Mouse (Mus musculus) G1E-ER4 (cell line): Measurements from ENCODE around the gene Ifit3. TPM values are rescaled to one million over a fixed set of nuclear protein-coding genes. Genes with fewer than 3 reads are reported as not detected.
"Not testable (repeated sequence)": the region's sequence is repeated elsewhere in the genome, so short reads cannot be mapped to it uniquely, and the experiment has no call there.

ENCODE experiments used
- GATA1 ChIP-seq: IDR thresholded peaks from one replicate; pipeline ENCODE4 v1.8.0; 2012; ENCODE audit warnings: low read length, inconsistent platforms
- polyA plus RNA-seq: library from polyadenylated mRNA; stranded (reverse); fragments of >175 nt; gene quantifications from 2 replicates; pipeline ENCODE4 v1.2.3, GENCODE M21; 2012

Ifit3 gene
- polyA plus RNA-seq: not detected in 2 replicates

DNA sequence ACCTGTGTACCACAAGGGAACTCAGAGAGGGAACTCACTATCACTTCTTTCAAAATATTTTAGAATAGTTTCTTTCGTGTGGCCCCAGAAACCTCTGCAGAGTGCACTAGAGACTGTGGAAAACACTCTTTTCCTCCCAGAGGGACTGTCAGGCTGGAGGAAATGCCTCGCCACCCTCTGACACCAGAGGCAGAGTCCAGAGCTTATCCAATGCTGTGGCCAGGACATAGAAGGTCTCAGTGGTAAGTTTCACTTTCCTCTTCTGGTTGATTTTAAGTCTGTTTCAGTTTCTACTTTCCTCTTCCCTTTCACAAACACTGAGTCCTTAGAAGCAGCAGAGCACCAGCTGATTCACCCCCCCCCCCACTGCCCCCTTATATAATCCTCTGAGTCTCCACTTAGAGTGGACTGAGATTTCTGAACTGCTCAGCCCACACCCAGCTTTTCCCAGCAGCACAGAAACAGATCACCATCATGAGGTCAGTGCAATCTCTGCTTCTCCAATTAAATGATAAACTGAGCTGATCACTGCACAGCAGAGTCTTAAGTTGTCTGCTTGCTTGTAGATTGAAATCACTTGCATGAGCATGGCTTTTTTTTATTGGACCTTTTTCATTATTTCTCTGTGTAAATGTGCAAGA, at the start of gene Ifit3:
TSS of gene Ifit3 (plus strand) at position 406 of the 641 bp plus-strand sequence.
- TF ChIP-seq GATA1: not testable (repeated sequence)

- TF ChIP-seq GATA1: no peak
These were observed 43.9 kb upstream of the Ifit3 start for GRCm38 (mm10) chr19:34539422-34539821.

- TF ChIP-seq GATA1: no peak
These were observed 37.1 kb upstream of the Ifit3 start for GRCm38 (mm10) chr19:34546211-34546610.

DNA sequence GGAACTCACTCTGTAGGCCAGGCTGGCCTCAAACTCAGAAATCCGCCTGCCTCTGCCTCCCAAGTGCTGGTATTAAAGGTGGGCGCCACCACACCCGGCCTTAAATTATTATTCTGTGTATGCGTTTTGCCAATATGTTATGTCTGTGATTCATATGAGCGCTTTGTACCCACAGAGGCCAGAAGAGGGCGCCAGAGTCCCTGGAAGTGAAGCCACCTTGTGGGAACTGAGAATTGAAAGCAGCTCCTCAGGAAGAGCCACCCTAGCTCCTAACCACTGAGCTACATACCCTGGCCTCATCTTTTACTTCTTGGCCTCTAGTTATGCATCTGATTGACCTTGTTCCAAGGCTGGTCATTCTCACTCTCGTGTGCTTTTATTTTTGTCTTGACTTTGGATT, 35.4 kb upstream of the Ifit3 start:
- TF ChIP-seq GATA1: no peak

GRCm38 (mm10) chr19:34550205-34550533, 33.2 kb upstream of the Ifit3 start:
- TF ChIP-seq GATA1: no peak

DNA sequence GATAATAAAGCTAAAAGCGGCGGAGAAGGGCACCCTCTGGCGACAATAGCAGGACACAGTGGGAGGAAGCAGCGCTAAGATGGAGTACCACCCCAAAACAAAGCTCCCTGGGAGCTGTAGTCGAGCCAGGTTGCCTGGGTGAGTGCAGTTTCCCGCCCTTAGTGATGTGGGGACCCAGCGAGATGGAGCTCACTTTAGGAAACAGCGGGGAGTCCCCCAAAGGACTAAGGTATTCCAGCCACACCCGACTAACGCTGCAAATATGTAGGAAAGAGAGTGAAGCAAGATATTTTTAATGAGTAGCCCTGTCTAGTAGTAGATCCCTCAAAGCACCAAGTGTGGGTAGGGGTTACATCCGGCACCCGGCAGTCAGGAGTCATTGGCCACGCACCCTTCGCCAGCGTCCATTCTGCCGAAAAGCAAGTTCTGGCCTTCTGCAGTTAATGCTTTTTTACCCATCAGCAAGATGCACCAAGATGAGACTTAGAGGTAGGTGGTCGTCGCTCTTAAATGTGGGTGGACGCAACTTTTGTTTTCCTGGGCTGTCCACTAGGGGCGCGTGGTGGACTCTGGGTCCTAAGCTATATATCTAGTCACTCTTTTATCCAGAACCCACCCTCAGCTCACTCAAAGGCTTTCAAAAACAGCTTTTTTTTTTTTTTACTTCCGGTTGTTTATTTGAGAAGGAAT, 32.7 kb upstream of the Ifit3 start, which contains the start of gene Ifit2:
TSS of gene Ifit2 (plus strand) at position 161 of the 690 bp plus-strand sequence.
- TF ChIP-seq GATA1: no peak

GRCm38 (mm10) chr19:34551981-34552380, 31.4 kb upstream of the Ifit3 start:
- no peak for TF ChIP-seq GATA1

GRCm38 (mm10) chr19:34553021-34553420, 30.3 kb upstream of the Ifit3 start:
- TF ChIP-seq GATA1: no peak

DNA sequence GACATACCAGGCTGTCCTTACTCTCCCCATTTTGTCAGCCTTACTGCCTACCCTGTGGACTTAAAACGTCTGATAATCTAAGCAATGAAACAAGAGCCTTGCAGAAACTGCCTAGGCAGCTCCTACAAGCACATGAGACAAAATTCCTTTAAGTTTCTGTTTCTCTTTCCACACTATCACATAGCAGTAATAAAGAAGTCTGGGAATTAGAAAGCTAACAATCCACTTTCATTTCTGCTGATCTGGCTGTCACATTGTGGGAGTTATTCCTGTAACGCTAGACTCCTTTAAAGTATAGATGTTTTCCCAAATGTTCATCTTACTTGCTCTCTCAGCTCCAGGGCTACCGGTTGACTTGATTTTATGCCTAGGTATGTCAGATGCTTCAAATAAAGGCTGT, 29.8 kb upstream of the Ifit3 start:
- no peak for TF ChIP-seq GATA1

GRCm38 (mm10) chr19:34554061-34554460, 29.3 kb upstream of the Ifit3 start:
- TF ChIP-seq GATA1: no peak

DNA sequence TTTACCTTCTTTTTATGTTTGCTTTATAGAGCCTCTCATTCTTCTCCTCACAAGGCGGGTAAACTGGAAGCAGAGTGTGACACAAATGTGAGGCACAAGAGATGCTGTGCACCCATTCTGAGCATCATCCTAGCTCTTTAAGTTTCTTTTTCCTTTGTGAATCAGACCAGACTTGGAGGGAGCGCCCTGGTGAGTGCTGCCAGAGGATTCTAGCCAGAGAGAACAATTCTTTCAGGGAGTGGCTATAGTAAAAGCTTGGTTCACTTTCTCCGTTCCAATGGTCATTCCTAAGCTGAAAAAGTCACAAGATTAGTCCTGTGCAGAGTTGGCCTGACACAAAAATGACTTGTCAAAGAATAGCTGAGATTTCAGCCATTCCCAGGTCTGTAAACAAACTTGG, 26.7 kb upstream of the Ifit3 start:
- no peak for TF ChIP-seq GATA1

GRCm38 (mm10) chr19:34562556-34562955, 20.8 kb upstream of the Ifit3 start:
- TF ChIP-seq GATA1: peak; percentile 27

DNA sequence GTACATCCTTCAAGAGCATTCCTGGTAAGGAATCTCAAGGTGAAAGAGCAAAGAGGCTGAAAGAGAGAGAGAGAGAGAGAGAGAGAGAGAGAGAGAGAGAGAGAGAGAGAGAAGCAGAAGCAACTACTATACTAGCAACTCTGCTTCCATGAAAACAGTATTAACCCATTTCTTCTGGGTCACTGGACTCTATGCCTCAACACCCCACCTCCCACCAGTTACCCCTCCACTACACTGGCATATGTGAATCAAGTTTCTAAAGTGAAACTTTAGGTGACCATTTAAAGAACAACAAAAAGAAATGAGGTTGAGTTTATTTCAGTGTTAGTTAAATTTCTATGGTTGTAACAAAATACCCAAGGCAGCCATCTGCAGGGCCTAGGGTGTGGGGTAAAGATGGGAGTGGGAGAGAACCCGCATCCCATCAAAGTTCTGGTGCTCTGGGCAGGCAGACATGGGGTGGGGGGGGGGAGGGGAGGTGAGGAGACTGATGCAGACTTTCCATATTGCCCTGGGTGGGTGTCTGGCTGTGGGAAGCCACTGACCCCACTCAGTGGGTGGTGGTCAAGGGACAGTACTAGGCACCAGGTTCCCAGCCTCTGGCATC, 17.1 kb upstream of the Ifit3 start:
- TF ChIP-seq GATA1: no peak

DNA sequence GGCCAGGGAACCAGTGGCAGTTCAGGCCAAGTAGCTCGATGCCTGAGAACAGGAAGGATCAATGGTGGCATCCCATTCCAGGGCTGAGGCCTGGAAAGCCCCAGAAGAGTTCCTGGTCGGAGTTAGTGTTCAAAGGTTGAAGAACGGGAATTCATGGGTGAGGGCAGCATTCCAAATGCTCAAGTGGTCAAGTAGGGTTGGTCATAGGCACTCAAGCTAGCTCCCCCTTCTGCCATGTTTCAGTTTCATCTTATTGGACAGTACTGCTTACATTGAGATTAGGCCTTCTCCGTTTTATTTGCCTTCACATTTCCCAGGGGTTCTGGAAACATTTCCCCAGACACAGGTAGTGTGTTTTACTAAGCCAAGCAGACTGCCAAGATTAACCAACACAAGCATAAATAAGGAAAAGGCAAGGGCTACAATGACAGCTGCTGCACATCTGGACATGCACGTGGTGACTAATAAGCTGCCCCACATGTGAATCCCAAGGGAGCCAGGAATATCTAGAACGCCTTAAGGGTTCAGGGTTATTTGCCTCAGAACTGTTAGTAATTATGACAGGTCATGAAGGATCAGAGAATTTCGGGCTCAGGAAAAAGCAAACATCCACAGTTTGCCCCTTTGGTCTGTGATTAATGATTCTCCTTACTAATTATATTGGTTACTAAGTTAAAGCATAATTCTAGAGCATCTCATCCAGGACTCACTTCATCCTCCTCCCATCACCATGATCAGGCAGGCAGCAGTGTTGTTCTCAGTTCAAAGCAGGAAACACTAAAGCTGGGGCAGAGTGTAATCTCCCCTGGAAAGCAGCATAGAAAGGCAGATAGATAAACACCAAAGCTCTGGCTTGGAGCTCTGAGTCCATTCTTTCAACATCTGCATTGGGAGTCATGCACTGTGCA, 14.1 kb upstream of the Ifit3 start:
- TF ChIP-seq GATA1: no peak

GRCm38 (mm10) chr19:34569896-34570476, 13.3 kb upstream of the Ifit3 start:
- TF ChIP-seq GATA1: no peak
